Mouse (Mus musculus): Measurements from ENCODE around the gene Srrd.

- TF ChIP-seq CTCF (conservative IDR thresholded peaks at IDR 0.05; ENCODE audit: low read length): no peak
- TF ChIP-seq POU5F1 (IDR thresholded peaks at IDR 0.05; ENCODE audit: borderline replicate concordance, low read length): no peak
These were observed 24.5 kb upstream of the Srrd start for GRCm38 (mm10) chr5:112367338-112367737.
